Mouse (Mus musculus): ENCODE results near the gene Pim1. TPM values are rescaled to one million over a fixed set of nuclear protein-coding genes. Genes with fewer than 3 reads are reported as not detected.
"Not testable (repeated sequence)": the region's sequence is repeated elsewhere in the genome, so short reads cannot be mapped to it uniquely, and the experiment has no call there.

Pim1 gene
- polyA plus RNA-seq, 1 experiment from 2014 or later: 10.7 TPM

DNA sequence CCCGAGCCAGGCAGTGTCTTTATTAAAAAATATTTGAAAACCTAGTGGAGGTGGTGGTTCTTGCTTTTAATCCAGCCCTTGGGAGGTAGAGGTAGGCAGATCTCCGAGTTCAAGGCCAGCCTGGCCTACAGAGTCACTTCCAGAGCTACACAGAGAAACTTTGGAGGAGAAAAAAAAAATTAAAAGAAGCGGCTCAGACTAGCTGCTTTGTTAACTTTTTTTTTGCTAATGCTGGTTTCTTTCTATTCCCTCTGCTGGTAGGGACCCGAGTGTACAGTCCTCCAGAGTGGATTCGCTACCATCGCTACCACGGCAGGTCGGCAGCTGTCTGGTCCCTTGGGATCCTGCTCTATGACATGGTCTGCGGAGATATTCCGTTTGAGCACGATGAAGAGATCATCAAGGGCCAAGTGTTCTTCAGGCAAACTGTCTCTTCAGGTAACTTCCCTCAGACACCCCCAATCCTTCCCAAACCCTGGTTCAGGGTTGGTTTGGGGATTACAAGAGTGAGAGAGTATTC lies 3.0 kb downstream of the Pim1 start:
- no peak for ATAC-seq (ENCODE audit: low read depth)
- peaks cover 11% of the 10 kb centered on the region for H3K4me1 ChIP-seq (ENCODE audit: control insufficient read depth, insufficient read depth, low read length)
- no peak for DNase-seq (ENCODE audit: low spot score)
- H3K27ac ChIP-seq (replicated peaks; ENCODE audit: low read depth, low read length): peak overlapping the region; percentile 13; the same call in 1 of the 2 replicates
- no peaks in the 10 kb centered on the region for H3K9me3 ChIP-seq (ENCODE audit: control insufficient read depth, low read length)
- H3K9ac ChIP-seq (ENCODE audit: low read depth, low read length): peak overlapping the region; percentile 93; the same call in 1 of the 2 replicates
- peak overlapping the region; percentile 96; the same call in 1 of the 2 replicates for H3K4me3 ChIP-seq (ENCODE audit: low read depth, low read length)
- H3K36me3 ChIP-seq (ENCODE audit: control insufficient read depth, insufficient read depth, low read length): peaks cover 15% of the 10 kb centered on the region
- H3K4me2 ChIP-seq (ENCODE audit: low read depth, low read length): peak overlapping the region; percentile 92
- H3K27me3 ChIP-seq (replicated peaks; ENCODE audit: control insufficient read depth, insufficient read depth, low read length): no peaks in the 10 kb centered on the region
- WGBS: 70% methylated on average over 11 of the region's 11 CpGs

DNA sequence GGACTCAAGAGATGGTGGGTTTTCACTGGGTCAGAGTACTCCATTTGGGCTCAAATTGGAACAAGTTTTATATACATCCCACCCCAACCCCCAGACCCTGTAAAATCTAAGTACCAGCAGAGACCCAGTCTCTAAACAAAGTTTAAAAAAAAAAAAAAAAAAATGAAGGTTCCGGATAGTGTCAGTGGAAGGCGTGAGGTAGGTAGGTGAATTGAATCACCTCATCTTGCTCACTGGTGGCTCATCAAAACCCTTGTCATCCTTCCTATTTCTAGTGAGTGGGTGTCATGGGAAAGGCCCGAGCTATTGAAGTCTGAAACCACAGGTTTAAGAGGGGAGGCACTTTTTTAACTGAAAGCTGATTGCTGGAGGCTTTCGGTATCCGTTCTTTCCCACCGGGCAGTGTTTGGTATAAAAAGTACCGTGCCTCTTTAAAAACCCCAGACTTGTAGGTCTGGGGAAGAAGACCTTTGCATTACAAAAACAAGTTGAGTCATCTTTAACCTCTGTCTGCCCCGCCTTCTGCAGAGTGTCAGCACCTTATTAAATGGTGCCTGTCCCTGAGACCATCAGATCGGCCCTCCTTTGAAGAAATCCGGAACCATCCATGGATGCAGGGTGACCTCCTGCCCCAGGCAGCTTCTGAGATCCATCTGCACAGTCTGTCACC lies 3.6 kb downstream of the Pim1 start:
- no peak overlapping the region for H3K27ac ChIP-seq (replicated peaks; ENCODE audit: low read depth, low read length)
- H3K4me2 ChIP-seq (ENCODE audit: low read depth, low read length): no peak overlapping the region
- no peak overlapping the region for H3K9ac ChIP-seq (ENCODE audit: low read depth, low read length)
- no peaks in the 10 kb centered on the region for H3K27me3 ChIP-seq (replicated peaks; ENCODE audit: control insufficient read depth, insufficient read depth, low read length)
- H3K36me3 ChIP-seq (ENCODE audit: control insufficient read depth, insufficient read depth, low read length): peaks cover 15% of the 10 kb centered on the region
- ATAC-seq (ENCODE audit: low read depth) (no peak), DNase-seq (ENCODE audit: low spot score) (no peak)
- peaks cover 8% of the 10 kb centered on the region for H3K4me1 ChIP-seq (ENCODE audit: control insufficient read depth, insufficient read depth, low read length)
- no peaks in the 10 kb centered on the region for H3K9me3 ChIP-seq (ENCODE audit: control insufficient read depth, low read length)
- no peak overlapping the region for H3K4me3 ChIP-seq (ENCODE audit: low read depth, low read length)
- WGBS: 74% methylated on average over 10 of the region's 10 CpGs

DNA sequence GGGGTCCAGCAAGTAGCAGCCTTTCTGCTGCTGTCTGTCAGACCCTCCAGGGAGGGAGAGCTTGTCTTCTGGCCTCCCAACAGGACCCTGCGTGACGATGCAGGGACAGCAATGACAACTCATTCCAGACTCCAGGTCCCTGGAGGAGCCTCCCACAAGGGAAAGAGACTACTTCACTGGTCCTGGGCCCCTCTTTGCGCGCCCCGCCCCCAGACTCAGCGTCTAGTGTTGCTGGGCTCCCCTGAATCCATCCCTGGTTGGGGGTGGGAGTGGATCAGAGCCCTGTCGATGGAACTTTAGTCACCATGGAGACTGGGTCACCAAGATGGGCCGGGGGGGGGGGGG lies 4.2 kb downstream of the Pim1 start:
- no peaks in the 10 kb centered on the region for H3K27me3 ChIP-seq (replicated peaks; ENCODE audit: control insufficient read depth, insufficient read depth, low read length)
- H3K36me3 ChIP-seq (ENCODE audit: control insufficient read depth, insufficient read depth, low read length): peaks cover 15% of the 10 kb centered on the region
- H3K4me2 ChIP-seq (ENCODE audit: low read depth, low read length): no peak overlapping the region
- WGBS: 60% methylated on average over 7 of the region's 8 CpGs
- H3K4me3 ChIP-seq (ENCODE audit: low read depth, low read length): no peak overlapping the region
- ATAC-seq (ENCODE audit: low read depth) (no peak), DNase-seq (ENCODE audit: low spot score) (no peak)
- H3K4me1 ChIP-seq (ENCODE audit: control insufficient read depth, insufficient read depth, low read length): peaks cover 5% of the 10 kb centered on the region; the same call in 1 of the 2 replicates
- H3K9me3 ChIP-seq (ENCODE audit: control insufficient read depth, low read length): no peaks in the 10 kb centered on the region
- no peak overlapping the region for H3K27ac ChIP-seq (replicated peaks; ENCODE audit: low read depth, low read length)
- H3K9ac ChIP-seq (ENCODE audit: low read depth, low read length): no peak overlapping the region

DNA sequence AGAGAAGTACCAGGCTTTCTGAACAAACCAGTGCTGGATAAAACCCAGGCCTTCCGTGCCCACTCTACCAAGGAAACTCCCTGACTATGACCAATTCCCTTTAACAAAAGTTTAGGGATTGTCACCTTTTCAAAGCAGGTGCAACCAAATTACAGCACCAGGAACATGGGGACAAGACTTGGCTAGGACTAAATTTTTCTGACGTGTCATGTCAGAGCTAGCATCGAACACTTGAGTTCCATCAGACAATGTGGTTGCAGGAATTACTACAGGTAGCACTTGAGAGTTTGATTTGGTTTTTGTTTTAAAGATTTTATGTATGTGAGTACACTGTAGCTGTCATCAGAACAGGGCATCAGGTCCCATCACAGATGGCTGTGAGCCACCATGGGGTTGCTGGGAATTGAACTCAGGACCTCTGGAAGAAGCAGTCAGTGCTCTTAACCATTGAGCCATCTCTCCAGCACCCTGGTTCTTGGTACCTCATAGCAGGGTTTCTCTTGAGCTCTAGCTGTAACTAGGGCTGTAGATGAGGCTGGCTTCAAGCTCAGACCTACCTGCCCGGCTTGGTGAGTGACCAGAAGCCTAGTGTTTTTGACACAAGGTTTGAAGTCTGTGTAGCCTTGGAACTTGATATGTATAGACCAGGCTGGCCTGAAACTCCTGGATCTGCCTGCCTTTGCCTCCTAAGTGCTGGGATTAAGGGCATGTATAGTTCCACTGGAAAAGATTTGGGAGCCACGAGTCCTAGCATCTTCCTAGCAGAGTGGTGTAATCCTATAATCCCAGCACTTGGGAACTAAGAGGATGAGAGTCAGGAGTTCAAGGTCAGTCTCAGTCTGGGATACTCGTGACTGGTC lies 5.9 kb downstream of the Pim1 start:
- Histone ChIP-seq H3K4me2 (ENCODE audit: low read depth, low read length) (no peak overlapping the region), H3K4me1 (ENCODE audit: control insufficient read depth, insufficient read depth, low read length) (peaks cover 5% of the 10 kb centered on the region; the same call in 1 of the 2 replicates), H3K4me3 (ENCODE audit: low read depth, low read length) (no peak overlapping the region), H3K27ac (replicated peaks; ENCODE audit: low read depth, low read length) (no peak overlapping the region), H3K9me3 (ENCODE audit: control insufficient read depth, low read length) (no peaks in the 10 kb centered on the region), H3K9ac (ENCODE audit: low read depth, low read length) (no peak overlapping the region), H3K36me3 (ENCODE audit: control insufficient read depth, insufficient read depth, low read length) (peaks cover 15% of the 10 kb centered on the region), H3K27me3 (replicated peaks; ENCODE audit: control insufficient read depth, insufficient read depth, low read length) (no peaks in the 10 kb centered on the region)
- no peak for ATAC-seq (ENCODE audit: low read depth)
- no peak for DNase-seq (ENCODE audit: low spot score)
- WGBS: 76% methylated on average over 6 of the region's 6 CpGs

DNA sequence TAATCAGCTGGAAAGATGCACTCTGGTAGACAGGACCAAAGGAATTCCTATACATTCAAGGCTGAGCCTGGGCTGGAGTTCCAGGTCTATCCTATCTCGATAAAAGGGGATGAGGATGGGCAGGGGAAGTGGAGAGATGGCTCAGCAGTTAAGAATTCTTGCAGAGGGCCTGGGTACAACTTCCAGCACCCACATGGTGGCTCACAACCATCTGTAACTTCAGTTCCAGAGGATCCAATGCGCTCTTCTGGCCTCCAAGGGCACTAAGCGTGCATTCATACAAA lies 6.5 kb downstream of the Pim1 start:
- Histone ChIP-seq H3K4me2 (ENCODE audit: low read depth, low read length) (no peak overlapping the region), H3K36me3 (ENCODE audit: control insufficient read depth, insufficient read depth, low read length) (peaks cover 15% of the 10 kb centered on the region), H3K9ac (ENCODE audit: low read depth, low read length) (no peak overlapping the region), H3K27ac (replicated peaks; ENCODE audit: low read depth, low read length) (no peak overlapping the region), H3K4me3 (ENCODE audit: low read depth, low read length) (no peak overlapping the region), H3K9me3 (ENCODE audit: control insufficient read depth, low read length) (no peaks in the 10 kb centered on the region), H3K27me3 (replicated peaks; ENCODE audit: control insufficient read depth, insufficient read depth, low read length) (no peaks in the 10 kb centered on the region), H3K4me1 (ENCODE audit: control insufficient read depth, insufficient read depth, low read length) (peaks cover 5% of the 10 kb centered on the region; the same call in 1 of the 2 replicates)
- no peak for ATAC-seq (ENCODE audit: low read depth)
- no peak for DNase-seq (ENCODE audit: low spot score)
- WGBS: 97% methylated on average over 3 of the region's 3 CpGs

DNA sequence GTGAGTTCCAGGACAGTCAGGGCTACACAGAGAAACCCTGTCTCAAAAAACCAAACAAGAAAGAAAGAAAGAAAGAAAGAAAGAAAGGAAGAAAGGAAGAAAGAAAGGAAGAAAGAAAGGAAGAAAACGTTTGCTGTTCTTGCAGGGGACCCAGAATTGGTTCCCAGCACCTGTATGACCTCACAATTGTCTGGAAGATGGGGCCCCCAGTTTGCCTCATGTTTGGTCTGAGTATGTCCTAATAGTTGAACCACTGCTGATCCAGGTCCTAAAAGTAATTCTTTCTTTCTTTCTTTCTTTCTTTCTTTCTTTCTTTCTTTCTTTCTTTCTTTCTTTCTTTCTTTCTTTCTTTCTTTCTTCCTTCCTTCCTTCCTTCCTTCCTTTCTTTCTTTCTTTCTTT lies 6.9 kb downstream of the Pim1 start:
- H3K4me3 ChIP-seq (ENCODE audit: low read depth, low read length); H3K9ac ChIP-seq (ENCODE audit: low read depth, low read length); H3K9me3 ChIP-seq (ENCODE audit: control insufficient read depth, low read length); H3K4me1 ChIP-seq (ENCODE audit: control insufficient read depth, insufficient read depth, low read length); H3K4me2 ChIP-seq (ENCODE audit: low read depth, low read length); H3K27ac ChIP-seq (replicated peaks; ENCODE audit: low read depth, low read length); DNase-seq (ENCODE audit: low spot score); H3K27me3 ChIP-seq (replicated peaks; ENCODE audit: control insufficient read depth, insufficient read depth, low read length); ATAC-seq (ENCODE audit: low read depth): not testable (repeated sequence)
- WGBS: 78% methylated on average over 1 of the region's 1 CpGs
- H3K36me3 ChIP-seq (ENCODE audit: control insufficient read depth, insufficient read depth, low read length): peaks cover 15% of the 10 kb centered on the region

DNA sequence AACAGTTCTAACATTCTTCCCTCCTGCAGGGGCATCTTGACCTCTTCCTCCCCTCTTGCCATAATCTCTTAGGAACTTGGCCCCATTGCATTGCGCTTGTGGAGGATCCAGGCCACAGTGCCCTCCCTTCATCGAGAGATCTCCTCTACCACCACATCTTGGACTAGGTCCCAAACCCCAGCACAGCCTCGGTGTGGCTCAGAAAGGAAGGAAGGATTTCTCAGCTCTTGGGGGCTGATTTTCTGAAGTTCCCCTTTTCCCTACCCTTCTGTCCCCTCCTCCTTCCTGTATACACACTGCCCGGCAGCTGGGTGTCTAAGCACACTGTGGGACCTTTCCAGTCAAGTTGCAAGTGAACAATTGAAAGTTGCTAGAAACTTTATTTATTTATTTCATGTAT lies 7.5 kb downstream of the Pim1 start:
- no peak overlapping the region for H3K4me3 ChIP-seq (ENCODE audit: low read depth, low read length)
- peak; percentile 57 for DNase-seq (ENCODE audit: low spot score)
- WGBS: 30% methylated on average over 4 of the region's 4 CpGs
- H3K27ac ChIP-seq (replicated peaks; ENCODE audit: low read depth, low read length): peak overlapping the region; percentile 21; the same call in 1 of the 2 replicates
- no peak overlapping the region for H3K9ac ChIP-seq (ENCODE audit: low read depth, low read length)
- H3K9me3 ChIP-seq (ENCODE audit: control insufficient read depth, low read length): no peaks in the 10 kb centered on the region
- no peaks in the 10 kb centered on the region for H3K27me3 ChIP-seq (replicated peaks; ENCODE audit: control insufficient read depth, insufficient read depth, low read length)
- peaks cover 10% of the 10 kb centered on the region for H3K4me1 ChIP-seq (ENCODE audit: control insufficient read depth, insufficient read depth, low read length)
- peaks cover 15% of the 10 kb centered on the region for H3K36me3 ChIP-seq (ENCODE audit: control insufficient read depth, insufficient read depth, low read length)
- ATAC-seq (ENCODE audit: low read depth): no peak
- no peak overlapping the region for H3K4me2 ChIP-seq (ENCODE audit: low read depth, low read length)

DNA sequence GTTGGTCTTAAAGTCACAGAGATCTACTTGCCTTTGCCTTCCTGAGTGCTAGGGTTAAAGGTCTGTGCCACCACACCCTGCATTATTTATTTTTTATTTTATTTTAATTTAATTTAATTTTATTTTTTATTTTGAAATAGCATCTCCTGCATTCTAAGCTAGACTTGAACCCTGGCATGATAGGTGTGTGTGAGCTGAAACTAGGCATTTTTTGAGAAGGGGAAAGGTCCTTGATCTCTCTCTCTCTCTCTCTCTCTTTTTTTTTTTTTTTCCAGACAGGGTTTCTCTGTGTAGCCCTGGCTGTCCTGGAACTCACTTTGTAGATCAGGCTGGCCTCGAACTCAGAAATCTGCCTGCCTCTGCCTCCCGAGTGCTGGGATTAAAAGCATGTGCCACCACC lies 8.4 kb downstream of the Pim1 start:
- H3K4me2 ChIP-seq (ENCODE audit: low read depth, low read length); H3K36me3 ChIP-seq (ENCODE audit: control insufficient read depth, insufficient read depth, low read length); H3K27ac ChIP-seq (replicated peaks; ENCODE audit: low read depth, low read length); H3K27me3 ChIP-seq (replicated peaks; ENCODE audit: control insufficient read depth, insufficient read depth, low read length); H3K4me3 ChIP-seq (ENCODE audit: low read depth, low read length); DNase-seq (ENCODE audit: low spot score); ATAC-seq (ENCODE audit: low read depth); H3K9ac ChIP-seq (ENCODE audit: low read depth, low read length); H3K9me3 ChIP-seq (ENCODE audit: control insufficient read depth, low read length): not testable (repeated sequence)
- H3K4me1 ChIP-seq (ENCODE audit: control insufficient read depth, insufficient read depth, low read length): peaks cover 10% of the 10 kb centered on the region
- WGBS: 100% methylated on average over 2 of the region's 2 CpGs
